Mouse (Mus musculus): ENCODE results near the gene Gm13272. TPM values are rescaled to one million over a fixed set of nuclear protein-coding genes. Genes with fewer than 3 reads are reported as not detected.

The Gm13272 gene
- polyA plus RNA-seq (2012) = not detected in 2 replicates

DNA sequence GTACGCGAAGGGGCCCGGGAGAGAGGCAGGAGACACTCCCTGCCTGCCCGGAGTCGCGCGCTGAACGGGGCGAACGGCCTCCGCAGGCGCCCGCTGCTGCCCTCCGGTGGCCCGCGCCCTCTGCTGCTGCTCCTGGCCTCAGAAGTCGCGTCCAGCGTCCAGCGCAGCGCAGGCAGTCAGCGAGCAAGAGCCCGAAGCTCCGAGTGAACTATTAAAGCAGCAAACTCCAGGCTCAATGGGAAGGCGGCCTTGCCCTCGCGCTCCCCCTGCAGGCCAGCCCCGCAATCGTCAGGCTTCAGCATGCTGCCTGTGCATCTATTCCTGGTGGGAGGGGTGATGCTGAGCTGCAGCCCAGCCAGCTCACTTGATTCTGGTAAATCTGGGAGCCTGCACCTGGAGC lies at the start of gene Gm13272:
Gm13272 (plus strand) TSS at position 301 of the 400 bp plus-strand sequence.

DNA sequence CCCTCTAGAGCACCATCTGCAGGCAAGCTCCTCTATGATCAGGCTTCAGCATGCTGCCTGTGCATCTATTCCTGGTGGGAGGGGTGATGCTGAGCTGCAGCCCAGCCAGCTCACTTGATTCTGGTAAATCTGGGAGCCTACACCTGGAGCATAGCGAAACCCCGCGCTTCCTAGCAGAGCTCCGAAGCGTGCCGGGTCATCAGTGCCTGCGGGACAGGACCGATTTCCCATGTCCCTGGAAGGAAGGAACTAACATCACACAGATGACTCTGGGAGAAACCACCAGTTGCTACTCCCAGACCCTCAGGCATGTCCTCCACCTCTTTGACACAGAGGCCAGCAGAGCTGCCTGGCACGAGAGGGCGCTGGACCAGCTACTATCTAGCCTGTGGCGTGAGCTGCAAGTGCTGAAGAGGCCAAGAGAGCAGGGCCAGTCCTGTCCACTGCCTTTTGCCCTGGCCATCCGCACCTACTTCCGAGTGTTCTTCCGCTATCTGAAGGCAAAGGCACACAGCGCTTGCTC lies 24.8 kb upstream of the Gm13272 start, which contains the start of gene Gm13271:
Gm13271 (plus strand) TSS at position 51 of the 523 bp plus-strand sequence.

DNA sequence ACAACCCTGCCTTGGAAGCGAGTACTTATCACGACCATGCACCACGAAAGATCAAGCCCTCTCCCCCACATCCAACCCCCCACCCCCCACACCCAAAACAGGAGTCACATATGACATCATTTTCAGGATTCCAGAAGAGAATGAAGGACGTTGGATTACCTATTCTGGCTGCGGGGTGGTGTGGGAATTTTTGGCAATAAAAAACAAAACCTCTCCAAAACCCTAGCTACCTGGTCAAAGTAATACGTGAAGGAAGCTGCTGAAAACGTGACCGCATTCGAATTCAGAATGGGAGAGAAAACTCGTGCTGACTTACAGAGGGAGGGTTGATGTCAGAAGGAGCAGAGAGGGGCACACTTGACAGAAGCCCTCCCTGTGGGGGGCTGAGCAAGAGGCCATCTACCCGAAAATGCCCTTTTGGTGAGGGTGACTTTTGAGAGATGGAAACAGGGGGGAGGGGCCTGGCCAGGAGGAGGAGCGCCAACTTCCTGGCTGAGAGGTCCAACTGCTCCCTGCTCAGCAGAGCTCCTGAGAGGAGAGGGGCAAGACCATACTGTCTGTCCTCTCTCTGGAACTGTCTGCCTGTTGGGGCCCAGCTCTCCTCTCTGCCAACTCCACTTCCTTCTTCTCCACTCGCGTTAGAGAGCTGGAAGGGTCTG lies 19.9 kb upstream of the Gm13272 start, which contains the start of gene Gm13283:
Gm13283 (plus strand) TSS at position 510 of the 659 bp plus-strand sequence.

DNA sequence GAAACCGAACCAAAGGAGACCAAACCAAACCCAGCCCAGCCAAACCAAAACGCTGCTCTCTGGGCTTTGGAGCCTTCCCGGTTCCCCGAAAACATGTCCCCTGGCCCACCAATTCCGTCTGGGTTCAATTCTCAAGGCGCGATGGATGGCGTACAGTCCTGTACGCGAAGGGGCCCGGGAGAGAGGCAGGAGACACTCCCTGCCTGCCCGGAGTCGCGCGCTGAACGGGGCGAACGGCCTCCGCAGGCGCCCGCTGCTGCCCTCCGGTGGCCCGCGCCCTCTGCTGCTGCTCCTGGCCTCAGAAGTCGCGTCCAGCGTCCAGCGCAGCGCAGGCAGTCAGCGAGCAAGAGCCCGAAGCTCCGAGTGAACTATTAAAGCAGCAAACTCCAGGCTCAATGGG lies 6.1 kb upstream of the Gm13272 start, which contains the start of gene Gm13290:
Gm13290 (plus strand) TSS at position 301 of the 400 bp plus-strand sequence.

DNA sequence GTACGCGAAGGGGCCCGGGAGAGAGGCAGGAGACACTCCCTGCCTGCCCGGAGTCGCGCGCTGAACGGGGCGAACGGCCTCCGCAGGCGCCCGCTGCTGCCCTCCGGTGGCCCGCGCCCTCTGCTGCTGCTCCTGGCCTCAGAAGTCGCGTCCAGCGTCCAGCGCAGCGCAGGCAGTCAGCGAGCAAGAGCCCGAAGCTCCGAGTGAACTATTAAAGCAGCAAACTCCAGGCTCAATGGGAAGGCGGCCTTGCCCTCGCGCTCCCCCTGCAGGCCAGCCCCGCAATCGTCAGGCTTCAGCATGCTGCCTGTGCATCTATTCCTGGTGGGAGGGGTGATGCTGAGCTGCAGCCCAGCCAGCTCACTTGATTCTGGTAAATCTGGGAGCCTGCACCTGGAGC lies 3.0 kb upstream of the Gm13272 start, which contains the start of gene Gm13289:
Gm13289 (plus strand) TSS at position 301 of the 400 bp plus-strand sequence.

DNA sequence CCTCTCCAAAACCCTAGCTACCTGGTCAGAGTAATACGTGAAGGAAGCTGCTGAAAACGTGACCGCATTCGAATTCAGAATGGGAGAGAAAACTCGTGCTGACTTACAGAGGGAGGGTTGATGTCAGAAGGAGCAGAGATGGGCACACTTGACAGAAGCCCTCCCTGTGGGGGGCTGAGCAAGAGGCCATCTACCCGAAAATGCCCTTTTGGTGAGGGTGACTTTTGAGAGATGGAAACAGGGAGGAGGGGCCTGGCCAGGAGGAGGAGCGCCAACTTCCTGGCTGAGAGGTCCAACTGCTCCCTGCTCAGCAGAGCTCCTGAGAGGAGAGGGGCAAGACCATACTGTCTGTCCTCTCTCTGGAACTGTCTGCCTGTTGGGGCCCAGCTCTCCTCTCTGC lies 2.2 kb downstream of the Gm13272 start, which contains the start of gene Ifnz:
Ifnz (plus strand) TSS at position 301 of the 400 bp plus-strand sequence.

DNA sequence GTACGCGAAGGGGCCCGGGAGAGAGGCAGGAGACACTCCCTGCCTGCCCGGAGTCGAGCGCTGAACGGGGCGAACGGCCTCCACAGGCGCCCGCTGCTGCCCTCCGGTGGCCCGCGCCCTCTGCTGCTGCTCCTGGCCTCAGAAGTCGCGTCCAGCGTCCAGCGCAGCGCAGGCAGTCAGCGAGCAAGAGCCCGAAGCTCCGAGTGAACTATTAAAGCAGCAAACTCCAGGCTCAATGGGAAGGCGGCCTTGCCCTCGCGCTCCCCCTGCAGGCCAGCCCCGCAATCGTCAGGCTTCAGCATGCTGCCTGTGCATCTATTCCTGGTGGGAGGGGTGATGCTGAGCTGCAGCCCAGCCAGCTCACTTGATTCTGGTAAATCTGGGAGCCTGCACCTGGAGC lies 5.8 kb downstream of the Gm13272 start, which contains the start of gene Gm13276:
Gm13276 (plus strand) TSS at position 301 of the 400 bp plus-strand sequence.

DNA sequence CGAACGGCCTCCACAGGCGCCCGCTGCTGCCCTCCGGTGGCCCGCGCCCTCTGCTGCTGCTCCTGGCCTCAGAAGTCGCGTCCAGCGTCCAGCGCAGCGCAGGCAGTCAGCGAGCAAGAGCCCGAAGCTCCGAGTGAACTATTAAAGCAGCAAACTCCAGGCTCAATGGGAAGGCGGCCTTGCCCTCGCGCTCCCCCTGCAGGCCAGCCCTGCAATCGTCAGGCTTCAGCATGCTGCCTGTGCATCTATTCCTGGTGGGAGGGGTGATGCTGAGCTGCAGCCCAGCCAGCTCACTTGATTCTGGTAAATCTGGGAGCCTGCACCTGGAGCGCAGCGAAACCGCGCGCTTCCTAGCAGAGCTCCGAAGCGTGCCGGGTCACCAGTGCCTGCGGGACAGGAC lies 8.8 kb downstream of the Gm13272 start, which contains the start of gene Gm13277:
Gm13277 (plus strand) TSS at position 231 of the 400 bp plus-strand sequence.

DNA sequence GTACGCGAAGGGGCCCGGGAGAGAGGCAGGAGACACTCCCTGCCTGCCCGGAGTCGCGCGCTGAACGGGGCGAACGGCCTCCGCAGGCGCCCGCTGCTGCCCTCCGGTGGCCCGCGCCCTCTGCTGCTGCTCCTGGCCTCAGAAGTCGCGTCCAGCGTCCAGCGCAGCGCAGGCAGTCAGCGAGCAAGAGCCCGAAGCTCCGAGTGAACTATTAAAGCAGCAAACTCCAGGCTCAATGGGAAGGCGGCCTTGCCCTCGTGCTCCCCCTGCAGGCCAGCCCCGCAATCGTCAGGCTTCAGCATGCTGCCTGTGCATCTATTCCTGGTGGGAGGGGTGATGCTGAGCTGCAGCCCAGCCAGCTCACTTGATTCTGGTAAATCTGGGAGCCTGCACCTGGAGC lies 11.6 kb downstream of the Gm13272 start, which contains the start of gene Gm13278:
Gm13278 (plus strand) TSS at position 301 of the 400 bp plus-strand sequence.

DNA sequence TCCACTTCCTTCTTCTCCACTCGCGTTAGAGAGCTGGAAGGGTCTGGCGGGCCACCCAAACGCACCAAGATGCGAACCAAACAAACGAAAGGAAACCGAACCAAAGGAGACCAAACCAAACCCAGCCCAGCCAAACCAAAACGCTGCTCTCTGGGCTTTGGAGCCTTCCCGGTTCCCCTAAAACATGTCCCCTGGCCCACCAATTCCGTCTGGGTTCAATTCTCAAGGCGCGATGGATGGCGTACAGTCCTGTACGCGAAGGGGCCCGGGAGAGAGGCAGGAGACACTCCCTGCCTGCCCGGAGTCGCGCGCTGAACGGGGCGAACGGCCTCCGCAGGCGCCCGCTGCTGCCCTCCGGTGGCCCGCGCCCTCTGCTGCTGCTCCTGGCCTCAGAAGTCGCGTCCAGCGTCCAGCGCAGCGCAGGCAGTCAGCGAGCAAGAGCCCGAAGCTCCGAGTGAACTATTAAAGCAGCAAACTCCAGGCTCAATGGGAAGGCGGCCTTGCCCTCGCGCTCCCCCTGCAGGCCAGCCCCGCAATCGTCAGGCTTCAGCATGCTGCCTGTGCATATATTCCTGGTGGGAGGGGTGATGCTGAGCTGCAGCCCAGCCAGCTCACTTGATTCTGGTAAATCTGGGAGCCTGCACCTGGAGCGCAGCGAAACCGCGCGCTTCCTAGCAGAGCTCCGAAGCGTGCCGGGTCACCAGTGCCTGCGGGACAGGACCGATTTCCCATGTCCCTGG lies 14.5 kb downstream of the Gm13272 start, which contains the start of gene Gm13275:
Gm13275 (plus strand) TSS at position 552 of the 740 bp plus-strand sequence.

DNA sequence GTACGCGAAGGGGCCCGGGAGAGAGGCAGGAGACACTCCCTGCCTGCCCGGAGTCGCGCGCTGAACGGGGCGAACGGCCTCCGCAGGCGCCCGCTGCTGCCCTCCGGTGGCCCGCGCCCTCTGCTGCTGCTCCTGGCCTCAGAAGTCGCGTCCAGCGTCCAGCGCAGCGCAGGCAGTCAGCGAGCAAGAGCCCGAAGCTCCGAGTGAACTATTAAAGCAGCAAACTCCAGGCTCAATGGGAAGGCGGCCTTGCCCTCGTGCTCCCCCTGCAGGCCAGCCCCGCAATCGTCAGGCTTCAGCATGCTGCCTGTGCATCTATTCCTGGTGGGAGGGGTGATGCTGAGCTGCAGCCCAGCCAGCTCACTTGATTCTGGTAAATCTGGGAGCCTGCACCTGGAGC lies 17.4 kb downstream of the Gm13272 start, which contains the start of gene Gm13279:
Gm13279 (plus strand) TSS at position 301 of the 400 bp plus-strand sequence.

DNA sequence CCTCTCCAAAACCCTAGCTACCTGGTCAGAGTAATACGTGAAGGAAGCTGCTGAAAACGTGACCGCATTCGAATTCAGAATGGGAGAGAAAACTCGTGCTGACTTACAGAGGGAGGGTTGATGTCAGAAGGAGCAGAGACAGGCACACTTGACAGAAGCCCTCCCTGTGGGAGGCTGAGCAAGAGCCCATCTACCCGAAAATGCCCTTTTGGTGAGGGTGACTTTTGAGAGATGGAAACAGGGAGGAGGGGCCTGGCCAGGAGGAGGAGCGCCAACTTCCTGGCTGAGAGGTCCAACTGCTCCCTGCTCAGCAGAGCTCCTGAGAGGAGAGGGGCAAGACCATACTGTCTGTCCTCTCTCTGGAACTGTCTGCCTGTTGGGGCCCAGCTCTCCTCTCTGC lies 19.7 kb downstream of the Gm13272 start, which contains the start of gene Gm13285:
Gm13285 (plus strand) TSS at position 301 of the 400 bp plus-strand sequence.

DNA sequence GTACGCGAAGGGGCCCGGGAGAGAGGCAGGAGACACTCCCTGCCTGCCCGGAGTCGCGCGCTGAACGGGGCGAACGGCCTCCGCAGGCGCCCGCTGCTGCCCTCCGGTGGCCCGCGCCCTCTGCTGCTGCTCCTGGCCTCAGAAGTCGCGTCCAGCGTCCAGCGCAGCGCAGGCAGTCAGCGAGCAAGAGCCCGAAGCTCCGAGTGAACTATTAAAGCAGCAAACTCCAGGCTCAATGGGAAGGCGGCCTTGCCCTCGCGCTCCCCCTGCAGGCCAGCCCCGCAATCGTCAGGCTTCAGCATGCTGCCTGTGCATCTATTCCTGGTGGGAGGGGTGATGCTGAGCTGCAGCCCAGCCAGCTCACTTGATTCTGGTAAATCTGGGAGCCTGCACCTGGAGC lies 23.3 kb downstream of the Gm13272 start, which contains the start of gene Gm13287:
Gm13287 (plus strand) TSS at position 301 of the 400 bp plus-strand sequence.

DNA sequence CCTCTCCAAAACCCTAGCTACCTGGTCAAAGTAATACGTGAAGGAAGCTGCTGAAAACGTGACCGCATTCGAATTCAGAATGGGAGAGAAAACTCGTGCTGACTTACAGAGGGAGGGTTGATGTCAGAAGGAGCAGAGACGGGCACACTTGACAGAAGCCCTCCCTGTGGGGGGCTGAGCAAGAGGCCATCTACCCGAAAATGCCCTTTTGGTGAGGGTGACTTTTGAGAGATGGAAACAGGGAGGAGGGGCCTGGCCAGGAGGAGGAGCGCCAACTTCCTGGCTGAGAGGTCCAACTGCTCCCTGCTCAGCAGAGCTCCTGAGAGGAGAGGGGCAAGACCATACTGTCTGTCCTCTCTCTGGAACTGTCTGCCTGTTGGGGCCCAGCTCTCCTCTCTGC lies 25.6 kb downstream of the Gm13272 start, which contains the start of gene Gm13288:
Gm13288 (plus strand) TSS at position 301 of the 400 bp plus-strand sequence.

DNA sequence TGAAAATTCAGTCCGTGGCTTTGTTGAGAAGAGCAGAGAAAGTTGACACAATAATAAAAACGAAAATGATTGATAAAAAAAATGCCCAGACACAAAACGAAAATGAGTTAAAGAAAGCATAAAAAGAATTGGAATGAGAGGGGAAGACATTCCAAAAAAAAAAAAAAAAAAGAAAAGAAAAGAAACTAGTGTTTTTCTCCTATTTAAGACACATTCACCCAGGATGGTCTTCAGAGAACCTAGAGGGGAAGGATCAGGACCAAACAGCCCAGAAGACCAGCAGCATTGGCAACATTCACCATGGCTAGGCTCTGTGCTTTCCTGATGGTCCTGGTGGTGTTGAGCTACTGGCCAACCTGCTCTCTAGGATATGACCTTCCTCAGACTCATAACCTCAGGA lies 36.3 kb downstream of the Gm13272 start, which contains the start of gene Ifna7:
Ifna7 (plus strand) TSS at position 301 of the 400 bp plus-strand sequence.

DNA sequence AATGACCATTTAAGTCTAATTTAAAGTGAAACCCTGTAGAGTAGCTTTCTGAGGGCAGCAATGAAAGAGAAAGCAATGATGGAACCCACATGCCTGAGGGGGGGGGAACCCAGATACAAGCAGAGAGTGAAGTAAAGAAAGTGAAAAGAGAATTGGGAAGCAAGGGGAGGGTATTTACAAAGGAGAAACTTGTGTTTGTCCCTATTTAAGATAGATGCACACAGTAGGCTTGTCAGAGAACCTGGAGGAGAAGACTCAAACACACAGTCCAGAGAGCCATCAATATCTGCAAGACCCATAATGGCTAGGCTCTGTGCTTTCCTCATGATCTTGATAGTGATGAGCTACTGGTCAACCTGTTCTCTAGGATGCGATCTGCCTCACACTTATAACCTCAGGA lies 40.0 kb downstream of the Gm13272 start, which contains the start of gene Ifna11:
Ifna11 (plus strand) TSS at position 301 of the 400 bp plus-strand sequence.

DNA sequence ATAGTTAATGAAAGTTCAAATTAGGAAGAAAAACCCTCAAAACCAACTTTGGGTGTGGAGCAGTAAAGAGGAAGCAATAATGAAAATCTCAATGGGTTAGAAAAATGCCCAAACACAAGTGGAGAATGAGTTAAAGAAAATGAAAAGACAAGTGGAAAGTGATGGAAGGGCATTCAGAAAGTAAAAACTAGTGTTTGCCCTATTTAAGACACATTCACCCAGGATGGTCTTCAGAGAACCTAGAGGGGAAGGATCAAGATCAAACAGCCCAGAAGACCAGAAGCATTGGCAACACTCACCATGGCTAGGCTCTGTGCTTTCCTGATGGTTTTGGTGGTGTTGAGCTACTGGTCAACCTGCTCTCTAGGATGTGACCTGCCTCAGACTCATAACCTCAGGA lies 47.5 kb downstream of the Gm13272 start, which contains the start of gene Ifna6:
Ifna6 (plus strand) TSS at position 301 of the 400 bp plus-strand sequence.

Other genes with a start within 250 kb of the Gm13272 start
- gene Ifna15, start 221.6 kb upstream of the Gm13272 start, polyA plus RNA-seq (2012) = not detected in 2 replicates
- gene Ifna14, start 208.1 kb upstream of the Gm13272 start, polyA plus RNA-seq (2012) = not detected in 2 replicates
- not detected in 2 replicates for gene Ifna9, start 187.5 kb upstream of the Gm13272 start, polyA plus RNA-seq (2012)
- not detected in 2 replicates for gene Ifna12, start 176.5 kb upstream of the Gm13272 start, polyA plus RNA-seq (2012)
- not detected in 2 replicates for gene C87499, start 145.4 kb upstream of the Gm13272 start, polyA plus RNA-seq (2012)
- gene Ifna13, start 135.4 kb upstream of the Gm13272 start, polyA plus RNA-seq (2012) = not detected in 2 replicates
- not detected in 2 replicates for gene Ifna16, start 102.9 kb upstream of the Gm13272 start, polyA plus RNA-seq (2012)
- gene Ifna2, start 95.9 kb upstream of the Gm13272 start, polyA plus RNA-seq (2012) = not detected in 2 replicates
- gene Ifnab, start 88.5 kb upstream of the Gm13272 start, polyA plus RNA-seq (2012) = not detected in 2 replicates
- 1.2 and 1.3 TPM in 2 replicates for gene Gm26566, start 58.0 kb upstream of the Gm13272 start, polyA plus RNA-seq (2012)
- gene Klhl9, start 57.4 kb upstream of the Gm13272 start, polyA plus RNA-seq (2012) = 6.6 and 7.6 TPM in 2 replicates
- not detected in 2 replicates for gene Gm13271, start 25.0 kb upstream of the Gm13272 start, polyA plus RNA-seq (2012)
- 0.12 and 0.13 TPM in 2 replicates for gene Gm13283, start 19.7 kb upstream of the Gm13272 start, polyA plus RNA-seq (2012)
- not detected in 2 replicates for gene Gm13290, start 6.0 kb upstream of the Gm13272 start, polyA plus RNA-seq (2012)
- not detected in 2 replicates for gene Gm13289, start 2.9 kb upstream of the Gm13272 start, polyA plus RNA-seq (2012)
- not detected in 2 replicates for gene Ifnz, start 2.3 kb downstream of the Gm13272 start, polyA plus RNA-seq (2012)
- not detected in 2 replicates for gene Gm13276, start 5.9 kb downstream of the Gm13272 start, polyA plus RNA-seq (2012)
- gene Gm13277, start 8.8 kb downstream of the Gm13272 start, polyA plus RNA-seq (2012) = not detected in 2 replicates
- not detected in 2 replicates for gene Gm13278, start 11.7 kb downstream of the Gm13272 start, polyA plus RNA-seq (2012)
- not detected in 2 replicates for gene Gm13275, start 14.6 kb downstream of the Gm13272 start, polyA plus RNA-seq (2012)
- not detected in 2 replicates for gene Gm13279, start 17.5 kb downstream of the Gm13272 start, polyA plus RNA-seq (2012)
- gene Gm13285, start 19.8 kb downstream of the Gm13272 start, polyA plus RNA-seq (2012) = not detected in 2 replicates
- not detected in 2 replicates for gene Gm13287, start 23.4 kb downstream of the Gm13272 start, polyA plus RNA-seq (2012)
- 0.06 and 0.09 TPM in 2 replicates for gene Gm13288, start 25.7 kb downstream of the Gm13272 start, polyA plus RNA-seq (2012)
- not detected in 2 replicates for gene Ifna7, start 36.4 kb downstream of the Gm13272 start, polyA plus RNA-seq (2012)
- gene Ifna11, start 40.1 kb downstream of the Gm13272 start, polyA plus RNA-seq (2012) = not detected in 2 replicates
- gene Ifna6, start 47.6 kb downstream of the Gm13272 start, polyA plus RNA-seq (2012) = not detected in 2 replicates
- gene Ifna5, start 55.7 kb downstream of the Gm13272 start, polyA plus RNA-seq (2012) = not detected in 2 replicates
- not detected in 2 replicates for gene Ifna4, start 62.0 kb downstream of the Gm13272 start, polyA plus RNA-seq (2012)
- gene Ifna1, start 70.2 kb downstream of the Gm13272 start, polyA plus RNA-seq (2012) = not detected in 2 replicates
- gene Ifne, start 100.4 kb downstream of the Gm13272 start, polyA plus RNA-seq (2012) = not detected in 2 replicates

Data from megakaryocyte-erythroid progenitor cell, adult 5 weeks (primary cell).